Mouse (Mus musculus) small intestine, adult 2 months (tissue): ENCODE data around the gene 2810408A11Rik.

Experiments
- CTCF ChIP-seq: fragments of 200-500 bp; IDR thresholded peaks from 2 replicates; pipeline ENCODE4 v1.5.1; 2012; ENCODE audit warnings: low read depth, mild to moderate bottlenecking, control low read depth, inconsistent platforms, low read length, moderate library complexity, mixed read lengths; ENCODE audit not compliant: insufficient replicate concordance, insufficient read length; ENCODE audit errors: extremely low read depth
- POLR2A ChIP-seq: fragments of 200-500 bp; IDR thresholded peaks from 2 replicates; pipeline ENCODE4 v1.6.1; 2012; ENCODE audit warnings: low read depth, mild to moderate bottlenecking, control low read depth, inconsistent platforms, low read length, moderate library complexity

- TF ChIP-seq CTCF (no peak), POLR2A (no peak)
These were observed 38.4 kb upstream of the 2810408A11Rik start for GRCm38 (mm10) chr11:69939181-69939580.
